Mouse (Mus musculus): ENCODE measurements at regions not wholly inside any gene's neighbourhood (a gene's known extent, or its start where the extent isn't known, plus 50 kb on each side); places are given as distances from the start of the nearest gene placed in this dataset.
"Not testable (repeated sequence)": the region's sequence is repeated elsewhere in the genome, so short reads cannot be mapped to it uniquely, and the experiment has no call there.

GRCm38 (mm10) chr10:84285832-84286506 lies 154.4 kb downstream of the Nuak1 start:
- Histone ChIP-seq H3K4me3 (ENCODE audit: extremely low read depth, insufficient read depth, insufficient read length) (no peak overlapping the region), H3K27ac (ENCODE audit: insufficient read depth, low read length) (no peak overlapping the region), H3K4me1 (ENCODE audit: control insufficient read depth, insufficient read depth, insufficient read length) (no peaks in the 10 kb centered on the region), H3K36me3 (ENCODE audit: control insufficient read depth, insufficient read depth, low read length) (no peaks in the 10 kb centered on the region), H3K27me3 (ENCODE audit: control insufficient read depth, insufficient read depth, low read length) (no peaks in the 10 kb centered on the region)
- no peak for DNase-seq (ENCODE audit: low read depth in 1 of 2, low spot score in 2 of 2)
- TF ChIP-seq CTCF (IDR thresholded peaks at IDR 0.05; ENCODE audit: extremely low read depth, insufficient read depth, insufficient read length, insufficient replicate concordance): no peak
- WGBS: 77% methylated on average over 6 of the region's 6 CpGs

- no peaks in the 10 kb centered on the region for H3K36me3 ChIP-seq (ENCODE audit: control insufficient read depth, insufficient read depth, low read length)
- WGBS: 93% methylated on average over 4 of the region's 4 CpGs
- TF ChIP-seq POLR2A (IDR thresholded peaks at IDR 0.05; ENCODE audit: low read depth, low read length) (no peak), CTCF (IDR thresholded peaks at IDR 0.05; ENCODE audit: extremely low read depth, insufficient read depth, insufficient read length, insufficient replicate concordance) (no peak)
- no peak overlapping the region for H3K4me3 ChIP-seq (ENCODE audit: extremely low read depth, insufficient read depth, insufficient read length)
- DNase-seq (ENCODE audit: low read depth in 1 of 2, low spot score in 2 of 2): no peak
- no peaks in the 10 kb centered on the region for H3K27me3 ChIP-seq (ENCODE audit: control insufficient read depth, insufficient read depth, low read length)
- no peak overlapping the region for H3K27ac ChIP-seq (ENCODE audit: insufficient read depth, low read length)
- H3K4me1 ChIP-seq (ENCODE audit: control insufficient read depth, insufficient read depth, insufficient read length): no peaks in the 10 kb centered on the region
Measured at GRCm38 (mm10) chr10:84294422-84294821, 146.0 kb downstream of the Nuak1 start.

- DNase-seq (ENCODE audit: low read depth in 1 of 2, low spot score in 2 of 2): no peak
- 75% methylated on average over 3 of the region's 3 CpGs for WGBS
- TF ChIP-seq CTCF (IDR thresholded peaks at IDR 0.05; ENCODE audit: extremely low read depth, insufficient read depth, insufficient read length, insufficient replicate concordance) (no peak), POLR2A (IDR thresholded peaks at IDR 0.05; ENCODE audit: low read depth, low read length) (no peak)
- Histone ChIP-seq H3K27ac (ENCODE audit: insufficient read depth, low read length) (no peak overlapping the region), H3K4me3 (ENCODE audit: extremely low read depth, insufficient read depth, insufficient read length) (no peak overlapping the region), H3K36me3 (ENCODE audit: control insufficient read depth, insufficient read depth, low read length) (no peaks in the 10 kb centered on the region), H3K27me3 (ENCODE audit: control insufficient read depth, insufficient read depth, low read length) (no peaks in the 10 kb centered on the region), H3K4me1 (ENCODE audit: control insufficient read depth, insufficient read depth, insufficient read length) (no peaks in the 10 kb centered on the region)
Measured at GRCm38 (mm10) chr10:84296168-84296567, 144.2 kb downstream of the Nuak1 start.

- no peaks in the 10 kb centered on the region for H3K4me1 ChIP-seq (ENCODE audit: control insufficient read depth, insufficient read depth, insufficient read length)
- no peak overlapping the region for H3K4me3 ChIP-seq (ENCODE audit: extremely low read depth, insufficient read depth, insufficient read length)
- no peaks in the 10 kb centered on the region for H3K36me3 ChIP-seq (ENCODE audit: control insufficient read depth, insufficient read depth, low read length)
- no peaks in the 10 kb centered on the region for H3K27me3 ChIP-seq (ENCODE audit: control insufficient read depth, insufficient read depth, low read length)
- no peak overlapping the region for H3K27ac ChIP-seq (ENCODE audit: insufficient read depth, low read length)
- DNase-seq (ENCODE audit: low read depth in 1 of 2, low spot score in 2 of 2): no peak
- no peak for TF ChIP-seq CTCF (IDR thresholded peaks at IDR 0.05; ENCODE audit: extremely low read depth, insufficient read depth, insufficient read length, insufficient replicate concordance)
- TF ChIP-seq POLR2A (IDR thresholded peaks at IDR 0.05; ENCODE audit: low read depth, low read length): no peak
- 63% methylated on average over 2 of the region's 2 CpGs for WGBS
Measured at GRCm38 (mm10) chr10:84301561-84301960, 138.8 kb downstream of the Nuak1 start.

- no peaks in the 10 kb centered on the region for H3K27me3 ChIP-seq (ENCODE audit: control insufficient read depth, insufficient read depth, low read length)
- WGBS: 83% methylated on average over 7 of the region's 7 CpGs
Measured at GRCm38 (mm10) chr10:84302821-84303520, 137.4 kb downstream of the Nuak1 start.

GRCm38 (mm10) chr10:84308746-84309145 lies 131.7 kb downstream of the Nuak1 start:
- 88% methylated on average over 17 of the region's 17 CpGs for WGBS
- not testable (repeated sequence) for H3K4me3 ChIP-seq (ENCODE audit: extremely low read depth, insufficient read depth, insufficient read length); H3K27me3 ChIP-seq (ENCODE audit: control insufficient read depth, insufficient read depth, low read length); H3K36me3 ChIP-seq (ENCODE audit: control insufficient read depth, insufficient read depth, low read length); H3K27ac ChIP-seq (ENCODE audit: insufficient read depth, low read length); H3K4me1 ChIP-seq (ENCODE audit: control insufficient read depth, insufficient read depth, insufficient read length); DNase-seq (ENCODE audit: low read depth in 1 of 2, low spot score in 2 of 2)

More at GRCm38 (mm10) chr10:84302821-84303520, 137.4 kb downstream of the Nuak1 start:
- no peaks in the 10 kb centered on the region for H3K4me1 ChIP-seq (ENCODE audit: control insufficient read depth, insufficient read depth, insufficient read length)
- H3K36me3 ChIP-seq (ENCODE audit: control insufficient read depth, insufficient read depth, low read length): no peaks in the 10 kb centered on the region
- no peak for TF ChIP-seq CTCF (IDR thresholded peaks at IDR 0.05; ENCODE audit: extremely low read depth, insufficient read depth, insufficient read length, insufficient replicate concordance)
- no peak for DNase-seq (ENCODE audit: low read depth in 1 of 2, low spot score in 2 of 2)
- H3K27ac ChIP-seq (ENCODE audit: insufficient read depth, low read length): no peak overlapping the region
- H3K4me3 ChIP-seq (ENCODE audit: extremely low read depth, insufficient read depth, insufficient read length): no peak overlapping the region

- H3K4me3 ChIP-seq (ENCODE audit: extremely low read depth, insufficient read depth, insufficient read length): no peak overlapping the region
- H3K27me3 ChIP-seq (ENCODE audit: control insufficient read depth, insufficient read depth, low read length): no peaks in the 10 kb centered on the region
- H3K36me3 ChIP-seq (ENCODE audit: control insufficient read depth, insufficient read depth, low read length): no peaks in the 10 kb centered on the region
- WGBS: 88% methylated on average over 5 of the region's 5 CpGs
- no peaks in the 10 kb centered on the region for H3K4me1 ChIP-seq (ENCODE audit: control insufficient read depth, insufficient read depth, insufficient read length)
- no peak overlapping the region for H3K27ac ChIP-seq (ENCODE audit: insufficient read depth, low read length)
- no peak for DNase-seq (ENCODE audit: low read depth in 1 of 2, low spot score in 2 of 2)
- TF ChIP-seq CTCF (IDR thresholded peaks at IDR 0.05; ENCODE audit: extremely low read depth, insufficient read depth, insufficient read length, insufficient replicate concordance) (no peak), POLR2A (IDR thresholded peaks at IDR 0.05; ENCODE audit: low read depth, low read length) (no peak)
Measured at GRCm38 (mm10) chr10:84310653-84311052, 129.7 kb downstream of the Nuak1 start.

Data from spleen, adult 2 months (tissue).